Comparison of ENCODE assay signal across 24 mouse cellular contexts in genomic region chr16:31766298-31766697, GRCm38 (mm10).
DNase-seq lines count a peak whose midpoint lies in the region; ATAC-seq and TF ChIP-seq lines count a peak whose summit lies in the region.
"Had no signal": no experiment of that assay in that cellular context is flagged by ENCODE, and none has a peak within 500 bp of the region (broad histone marks: within the 10 kb centered on the region; RNA-seq: fewer than 3 reads in every experiment).

No protein-coding gene starts in this region.

- no peak overlapping the region for H3K9ac ChIP-seq in forebrain, embryonic 13.5 days
- H3K9ac ChIP-seq in forebrain, embryonic 11.5 days (ENCODE audit: low read length), result no peak overlapping the region
- no peak overlapping the region for H3K9ac ChIP-seq in forebrain, postnatal 0 days
- H3K9ac ChIP-seq in midbrain, embryonic 16.5 days (ENCODE audit: low read depth, low read length), result no peak overlapping the region
- H3K9ac ChIP-seq: heart, embryonic 12.5 days; limb, embryonic 13.5 days; liver, embryonic 13.5 days; lung, embryonic 14.5 days had no signal

- peak; percentile 59; the same call in 1 of the 2 replicates for ATAC-seq in forebrain, embryonic 13.5 days
- no peak for ATAC-seq in forebrain, embryonic 11.5 days (replicated peaks; ENCODE audit: low FRiP score)
- peak; percentile 60 for ATAC-seq in forebrain, postnatal 0 days
- peak; percentile 69; the same call in 1 of the 2 replicates for ATAC-seq in midbrain, embryonic 16.5 days
- ATAC-seq: activated CD4-positive, CD25-positive, alpha-beta regulatory T cell, adult 4 months had no signal

- WGBS in forebrain, embryonic 13.5 days, result 86% methylated on average over 6 of the region's 6 CpGs
- WGBS in forebrain, embryonic 11.5 days, result 96% methylated on average over 6 of the region's 6 CpGs
- whole genome bisulfite sequencing in forebrain, postnatal 0 days, result 84% methylated on average over 6 of the region's 6 CpGs
- WGBS in midbrain, embryonic 16.5 days, result 65% methylated on average over 6 of the region's 6 CpGs

- 0 out of 2 replicates have a peak, but pooled peaks cover 3% of the 10 kb centered on the region for H3K4me1 ChIP-seq in forebrain, embryonic 13.5 days
- no peaks in the 10 kb centered on the region for H3K4me1 ChIP-seq in forebrain, embryonic 11.5 days (replicated peaks; ENCODE audit: control insufficient read depth, insufficient read depth, low read length)
- 0 out of 2 replicates have a peak, but pooled peaks cover 3% of the 10 kb centered on the region for H3K4me1 ChIP-seq in forebrain, postnatal 0 days (ENCODE audit: insufficient read depth)
- 0 out of 2 replicates have a peak, but pooled peaks cover 5% of the 10 kb centered on the region for H3K4me1 ChIP-seq in midbrain, embryonic 16.5 days (ENCODE audit: control insufficient read depth, insufficient read depth, low read length)
- H3K4me1 ChIP-seq: heart, embryonic 12.5 days; limb, embryonic 13.5 days; liver, embryonic 13.5 days had no signal

- TF ChIP-seq CTCF in brain, embryonic 14.5 days (IDR thresholded peaks at IDR 0.05; ENCODE audit: borderline replicate concordance, extremely low read depth, insufficient read depth, insufficient read length), result no peak
- TF ChIP-seq CTCF in forebrain, postnatal 0 days (IDR thresholded peaks at IDR 0.05; ENCODE audit: low read depth), result no peak

- no peak for DNase-seq in forebrain, embryonic 11.5 days (ENCODE audit: low spot score)
- DNase-seq in brain, embryonic 14.5 days (ENCODE audit: low read depth), result peak; percentile 37
- peak; percentile 14 for DNase-seq in forebrain, postnatal 0 days
- no peak for DNase-seq in left cerebral cortex, postnatal 25 days (ENCODE audit: low spot score in 2 of 2)
- DNase-seq in right cerebral cortex, postnatal 14 days, result no peak
- no peak for DNase-seq in embryo, embryonic 10 days (ENCODE audit: low spot score)
- DNase-seq: adrenal gland, postnatal 10 days; cerebellum, adult 11 months; cerebellum, postnatal 25 days; gastrocnemius, postnatal 10 days; heart, adult 11 months; heart, postnatal 14 days; kidney, adult 9 months; liver, embryonic 13.5 days; lung, embryonic 14.5 days; lung, postnatal 4 days; spleen, adult 18-20 months; thymus, postnatal 36 days had no signal

- no peak for TF ChIP-seq POLR2A in brain, embryonic 14.5 days (IDR thresholded peaks at IDR 0.05; ENCODE audit: borderline replicate concordance, extremely low read depth, insufficient read depth, insufficient read length, poor library complexity, severe bottlenecking)

- peaks cover 4% of the 10 kb centered on the region; the same call in 1 of the 2 replicates for H3K36me3 ChIP-seq in forebrain, embryonic 13.5 days (ENCODE audit: poor library complexity, severe bottlenecking)
- no peaks in the 10 kb centered on the region for H3K36me3 ChIP-seq in forebrain, embryonic 11.5 days (ENCODE audit: control insufficient read depth, insufficient read depth, low read length)
- no peaks in the 10 kb centered on the region for H3K36me3 ChIP-seq in forebrain, postnatal 0 days (ENCODE audit: insufficient read depth)
- no peaks in the 10 kb centered on the region for H3K36me3 ChIP-seq in midbrain, embryonic 16.5 days (ENCODE audit: control insufficient read depth, insufficient read depth, low read length)
- H3K36me3 ChIP-seq: limb, embryonic 13.5 days; liver, embryonic 13.5 days had no signal

- peak overlapping the region; percentile 44 for H3K27ac ChIP-seq in forebrain, embryonic 13.5 days
- H3K27ac ChIP-seq in forebrain, embryonic 11.5 days (ENCODE audit: low read depth, low read length), result no peak overlapping the region
- no peak overlapping the region; the same call in 1 of the 2 replicates for H3K27ac ChIP-seq in forebrain, postnatal 0 days (ENCODE audit: low read depth, low read length)
- peak overlapping the region; percentile 81 for H3K27ac ChIP-seq in midbrain, embryonic 16.5 days (ENCODE audit: low read length)
- H3K27ac ChIP-seq: limb, embryonic 13.5 days; liver, embryonic 13.5 days had no signal

- no peaks in the 10 kb centered on the region for H3K9me3 ChIP-seq in forebrain, embryonic 13.5 days (replicated peaks)
- no peaks in the 10 kb centered on the region for H3K9me3 ChIP-seq in forebrain, embryonic 11.5 days (ENCODE audit: control insufficient read depth, low read length)
- no peaks in the 10 kb centered on the region for H3K9me3 ChIP-seq in forebrain, postnatal 0 days (ENCODE audit: low read length)
- no peaks in the 10 kb centered on the region for H3K9me3 ChIP-seq in midbrain, embryonic 16.5 days (replicated peaks; ENCODE audit: control insufficient read depth, low read length, poor library complexity, severe bottlenecking)
- H3K9me3 ChIP-seq: G1E; heart, embryonic 12.5 days; limb, embryonic 13.5 days; liver, embryonic 13.5 days had no signal

- intact Hi-C loops in left cerebral cortex, postnatal 25 days (cut with DNase I), result no loop called here

- no peak overlapping the region for H3K4me3 ChIP-seq in forebrain, embryonic 13.5 days
- H3K4me3 ChIP-seq in forebrain, embryonic 11.5 days (ENCODE audit: low read depth, low read length), result no peak overlapping the region
- no peak overlapping the region for H3K4me3 ChIP-seq in forebrain, postnatal 0 days (ENCODE audit: low read depth, low read length)
- H3K4me3 ChIP-seq in midbrain, embryonic 16.5 days (ENCODE audit: low read depth, low read length), result no peak overlapping the region
- H3K4me3 ChIP-seq: heart, embryonic 12.5 days; limb, embryonic 13.5 days; liver, embryonic 13.5 days had no signal

- H3K27me3 ChIP-seq in forebrain, embryonic 13.5 days, result no peaks in the 10 kb centered on the region
- H3K27me3 ChIP-seq in forebrain, embryonic 11.5 days (ENCODE audit: control insufficient read depth, insufficient read depth, low read length), result no peaks in the 10 kb centered on the region
- no peaks in the 10 kb centered on the region for H3K27me3 ChIP-seq in forebrain, postnatal 0 days (ENCODE audit: insufficient read depth, low read length)
- no peaks in the 10 kb centered on the region for H3K27me3 ChIP-seq in midbrain, embryonic 16.5 days (ENCODE audit: control insufficient read depth, insufficient read depth, low read depth, low read length)
- H3K27me3 ChIP-seq: heart, embryonic 12.5 days; limb, embryonic 13.5 days; liver, embryonic 13.5 days had no signal

- no peak overlapping the region for H3K4me2 ChIP-seq in forebrain, embryonic 13.5 days
- no peak overlapping the region for H3K4me2 ChIP-seq in forebrain, embryonic 11.5 days (ENCODE audit: low read depth, low read length, severe bottlenecking)
- no peak overlapping the region for H3K4me2 ChIP-seq in forebrain, postnatal 0 days (ENCODE audit: low read depth)
- no peak overlapping the region for H3K4me2 ChIP-seq in midbrain, embryonic 16.5 days (ENCODE audit: low read length)
- H3K4me2 ChIP-seq: heart, embryonic 12.5 days; limb, embryonic 13.5 days; liver, embryonic 13.5 days; lung, embryonic 14.5 days had no signal

Comparison
In these comparisons a context has a peak if more than half of its experiments do, and no peak if none do; other contexts are left out.
1. H3K27ac ChIP-seq: peak in forebrain, embryonic 13.5 days (single experiment) and midbrain, embryonic 16.5 days (single experiment); none in forebrain, embryonic 11.5 days (single experiment) and forebrain, postnatal 0 days (single experiment).
2. DNase-seq: peak in brain, embryonic 14.5 days (single experiment) and forebrain, postnatal 0 days (single experiment); none in forebrain, embryonic 11.5 days (single experiment), left cerebral cortex, postnatal 25 days (0 of 2), right cerebral cortex, postnatal 14 days (single experiment) and embryo, embryonic 10 days (single experiment).